Mouse (Mus musculus) olfactory bulb, adult 2 months (tissue): ENCODE data around the gene Wdr4.

Experiments
- CTCF ChIP-seq: fragments of 200-500 bp; IDR thresholded peaks from 2 replicates; pipeline ENCODE4 v1.5.1; 2012; ENCODE audit warnings: low read depth, mild to moderate bottlenecking, low read length, moderate library complexity; ENCODE audit not compliant: insufficient read depth
- POLR2A ChIP-seq: fragments of 200-500 bp; IDR thresholded peaks from 2 replicates; pipeline ENCODE4 v1.6.1; 2012; ENCODE audit warnings: mild to moderate bottlenecking, low read depth, low read length, moderate library complexity; ENCODE audit not compliant: insufficient read depth

DNA sequence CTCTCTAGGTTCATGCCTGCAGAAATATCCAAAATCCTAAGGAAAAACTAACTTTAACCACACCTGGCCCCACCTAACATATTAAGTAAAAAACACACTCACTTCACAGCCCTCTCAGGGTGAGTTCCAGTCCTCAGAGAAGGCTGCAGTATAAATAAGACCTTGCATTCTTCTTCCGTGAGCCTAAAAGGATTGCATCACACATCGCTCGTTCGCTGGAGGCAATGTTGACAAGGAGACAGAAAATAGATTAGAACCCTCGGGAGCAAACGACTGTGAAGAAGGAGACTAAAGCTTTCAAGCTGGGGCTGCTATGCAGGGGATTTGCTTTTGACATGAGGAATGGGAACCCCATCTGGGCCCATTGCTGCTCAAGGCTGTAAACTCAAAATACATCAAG, 23.8 kb upstream of the Wdr4 start:
- TF ChIP-seq POLR2A, result no peak
- TF ChIP-seq CTCF, result no peak
